Mouse (Mus musculus) MEL (cell line): ENCODE results near the gene Rtf1. TPM values are rescaled to one million over a fixed set of nuclear protein-coding genes. Genes with fewer than 3 reads are reported as not detected.

Experiments
- DNase-seq: peaks from one replicate; pipeline ENCODE4 v3.0.0; 2011; ENCODE audit warnings: low read depth, low spot score
- H3K27ac ChIP-seq: 2 replicates; pipeline ENCODE4 v1.5.1; 2012; ENCODE audit warnings: low read depth, mild to moderate bottlenecking, control low read depth, low read length, moderate library complexity; ENCODE audit not compliant: control insufficient read depth
- H3K27me3 ChIP-seq, 2 experiments: fragments of 150-350 bp in 1 of 2; sonication (generic) in 1 of 2; 2 replicates each; pipeline ENCODE4 v1.6.1; 2012; ENCODE audit warnings: low read length in 2 of 2, mild to moderate bottlenecking in 2 of 2, improper control_type of control experiment in 1 of 2, moderate library complexity in 1 of 2; ENCODE audit not compliant: insufficient read depth in 2 of 2, control insufficient read depth in 1 of 2
- H3K36me3 ChIP-seq, 2 experiments: 2 replicates each; pipeline ENCODE4 v1.6.1; 2012 to 2014; ENCODE audit warnings: low read length in 2 of 2, improper control_type of control experiment in 1 of 2, inconsistent platforms in 1 of 2, mild to moderate bottlenecking in 1 of 2; ENCODE audit not compliant: insufficient read depth in 2 of 2, control insufficient read depth in 1 of 2
- H3K4me1 ChIP-seq, 2 experiments: fragments of 150-350 bp in 1 of 2; sonication (generic) in 1 of 2; 2 replicates each; pipeline ENCODE4 v1.6.1; 2012; ENCODE audit warnings: low read length in 2 of 2, improper control_type of control experiment in 1 of 2, mild to moderate bottlenecking in 1 of 2; ENCODE audit not compliant: insufficient read depth in 2 of 2, control insufficient read depth in 1 of 2
- H3K4me3 ChIP-seq, 2 experiments: fragments of 150-350 bp in 1 of 2; sonication (generic) in 1 of 2; 2 replicates each; pipeline ENCODE4 v1.5.1; 2012; ENCODE audit warnings: low read depth in 2 of 2, low read length in 2 of 2, mild to moderate bottlenecking in 2 of 2, moderate library complexity in 2 of 2, control low read depth in 1 of 2, improper control_type of control experiment in 1 of 2; ENCODE audit not compliant: control insufficient read depth in 1 of 2, insufficient read depth in 1 of 2
- H3K79me2 ChIP-seq: 2 replicates; pipeline ENCODE4 v1.6.1; 2012; ENCODE audit warnings: mild to moderate bottlenecking, low read length, moderate library complexity; ENCODE audit not compliant: control insufficient read depth, poor library complexity, insufficient read depth
- H3K9ac ChIP-seq: 2 replicates; pipeline ENCODE4 v1.6.1; 2012; ENCODE audit warnings: low read depth, mild to moderate bottlenecking, control low read depth, low read length, moderate library complexity; ENCODE audit not compliant: control insufficient read depth, poor library complexity, severe bottlenecking
- H3K9me3 ChIP-seq: fragments of 150-350 bp; sonication (generic); replicated peaks from 2 replicates; pipeline ENCODE4 v1.6.1; 2012; ENCODE audit warnings: mild to moderate bottlenecking, low read length, improper control_type of control experiment, moderate library complexity; ENCODE audit not compliant: insufficient read depth
- CHD1 ChIP-seq: IDR thresholded peaks from 2 replicates; pipeline ENCODE4 v1.6.1; 2012; ENCODE audit warnings: low read depth, mild to moderate bottlenecking, inconsistent platforms, low read length, improper control_type of control experiment
- CHD2 ChIP-seq: IDR thresholded peaks from 2 replicates; pipeline ENCODE4 v1.6.1; 2011; ENCODE audit warnings: low read length, improper control_type of control experiment
- E2F4 ChIP-seq: IDR thresholded peaks from 2 replicates; pipeline ENCODE4 v1.6.1; 2011; ENCODE audit warnings: low read depth, low read length, improper control_type of control experiment, borderline replicate concordance
- GABPA ChIP-seq: IDR thresholded peaks from 2 replicates; pipeline ENCODE4 v1.6.1; 2012; ENCODE audit warnings: low read depth, mild to moderate bottlenecking, inconsistent platforms, low read length, improper control_type of control experiment, moderate library complexity
- JUND ChIP-seq: IDR thresholded peaks from 2 replicates; pipeline ENCODE4 v1.6.1; 2011; ENCODE audit warnings: low read depth, mild to moderate bottlenecking, improper control_type of control experiment, low read length
- KAT2A ChIP-seq: conservative IDR thresholded peaks from 2 replicates; pipeline ENCODE4 v1.6.1; 2012; ENCODE audit warnings: low read depth, low read length, improper control_type of control experiment, inconsistent platforms
- MAX ChIP-seq: IDR thresholded peaks from 2 replicates; pipeline ENCODE4 v1.6.1; 2011; ENCODE audit warnings: low read length, improper control_type of control experiment
- MEF2A ChIP-seq: IDR thresholded peaks from 2 replicates; pipeline ENCODE4 v1.6.1; 2014; ENCODE audit warnings: low read depth, mild to moderate bottlenecking, inconsistent platforms, low read length, improper control_type of control experiment; ENCODE audit not compliant: poor library complexity, insufficient replicate concordance, severe bottlenecking; ENCODE audit errors: extremely low read depth
- MXI1 ChIP-seq: IDR thresholded peaks from 2 replicates; pipeline ENCODE4 v1.6.1; 2011; ENCODE audit warnings: mild to moderate bottlenecking, low read depth, low read length, improper control_type of control experiment
- NRF1 ChIP-seq: IDR thresholded peaks from 2 replicates; pipeline ENCODE4 v1.6.1; 2014; ENCODE audit warnings: low read depth, mild to moderate bottlenecking, inconsistent platforms, low read length, improper control_type of control experiment, moderate library complexity; ENCODE audit not compliant: poor library complexity, insufficient read depth, severe bottlenecking
- POLR2A ChIP-seq, 2 experiments: IDR thresholded peaks; 2 replicates each; pipeline ENCODE4 v1.6.1; 2011 to 2012; ENCODE audit warnings: low read length in 2 of 2, mild to moderate bottlenecking in 2 of 2, control low read depth in 1 of 2, improper control_type of control experiment in 1 of 2, low read depth in 1 of 2, moderate library complexity in 1 of 2; ENCODE audit not compliant: control insufficient read depth in 1 of 2, insufficient read depth in 1 of 2, poor library complexity in 1 of 2
- SMC3 ChIP-seq: IDR thresholded peaks from 2 replicates; pipeline ENCODE4 v1.6.1; 2011; ENCODE audit warnings: low read depth, low read length, improper control_type of control experiment
- TAL1 ChIP-seq: IDR thresholded peaks from 2 replicates; pipeline ENCODE4 v1.6.1; 2012; ENCODE audit warnings: mild to moderate bottlenecking, inconsistent platforms, low read length, moderate library complexity, mixed read lengths
- UBTF ChIP-seq: IDR thresholded peaks from 2 replicates; pipeline ENCODE4 v1.6.1; 2012; ENCODE audit warnings: low read depth, mild to moderate bottlenecking, inconsistent platforms, low read length, improper control_type of control experiment, moderate library complexity, borderline replicate concordance; ENCODE audit not compliant: insufficient read depth
- USF1 ChIP-seq: IDR thresholded peaks from 2 replicates; pipeline ENCODE4 v1.6.1; 2014; ENCODE audit warnings: low read depth, mild to moderate bottlenecking, inconsistent platforms, low read length, improper control_type of control experiment, moderate library complexity
- ZC3H11A ChIP-seq: IDR thresholded peaks from 2 replicates; pipeline ENCODE4 v1.6.1; 2012; ENCODE audit warnings: low read depth, mild to moderate bottlenecking, inconsistent platforms, low read length, improper control_type of control experiment
- ZKSCAN1 ChIP-seq: IDR thresholded peaks from 2 replicates; pipeline ENCODE4 v1.6.1; 2012; ENCODE audit warnings: low read depth, mild to moderate bottlenecking, inconsistent platforms, low read length, improper control_type of control experiment, moderate library complexity
- ZMIZ1 ChIP-seq: IDR thresholded peaks from 2 replicates; pipeline ENCODE4 v1.6.1; 2012; ENCODE audit warnings: low read depth, mild to moderate bottlenecking, inconsistent platforms, low read length, improper control_type of control experiment, moderate library complexity
- ZNF384 ChIP-seq: IDR thresholded peaks from 2 replicates; pipeline ENCODE4 v1.6.1; 2012; ENCODE audit warnings: low read depth, mild to moderate bottlenecking, inconsistent platforms, low read length, improper control_type of control experiment
- polyA plus RNA-seq, 2 experiments: library from polyadenylated mRNA; stranded (reverse) in 1 of 2; unstranded in 1 of 2; fragments of >175 nt in 1 of 2; fragments of >200 nt in 1 of 2; gene quantifications; 2 replicates each; pipeline versions ENCODE4 v1.2.1 to v1.2.4; 2012; ENCODE audit warnings: low replicate concordance in 2 of 2, low read depth in 1 of 2; ENCODE audit not compliant: insufficient read length in 2 of 2, insufficient read depth in 1 of 2, missing spikeins in 1 of 2
- total RNA-seq: library from RNA; depleted of rRNA; stranded (reverse); fragments of 300-350 nt; gene quantifications from 2 replicates; pipeline ENCODE4 v1.2.3, GENCODE M21; 2012

The Rtf1 gene
- total and polyA plus RNA-seq, 3 experiments: 10.6 to 46.0 TPM; not detected in 1

GRCm38 (mm10) chr2:119758844-119759835 is 84.3 kb downstream of the Rtf1 start:
- Histone ChIP-seq H3K27ac (no peak overlapping the region), H3K79me2 (no peaks in the 10 kb centered on the region), H3K4me1 (no peaks in the 10 kb centered on the region), H3K27me3 (no peaks in the 10 kb centered on the region), H3K4me3 (peak overlapping the region; percentile 48 to 67), H3K36me3 (no peaks in the 10 kb centered on the region), H3K9ac (peak overlapping the region; percentile 59), H3K9me3 (no peaks in the 10 kb centered on the region)
- no peak for TF ChIP-seq TAL1
- TF ChIP-seq ZNF384: no peak
- no peak for TF ChIP-seq ZC3H11A
- TF ChIP-seq JUND: no peak
- TF ChIP-seq MEF2A: no peak
- no peak; the same call in 1 of the 2 replicates for TF ChIP-seq MXI1
- no peak for TF ChIP-seq NRF1
- no peak for TF ChIP-seq UBTF
- TF ChIP-seq MAX: no peak
- no peak for TF ChIP-seq ZMIZ1
- TF ChIP-seq CHD2: no peak
- TF ChIP-seq SMC3: no peak
- TF ChIP-seq GABPA: no peak
- no peak for TF ChIP-seq KAT2A
- no peak for TF ChIP-seq CHD1
- no peak for TF ChIP-seq E2F4
- no peak for TF ChIP-seq POLR2A (IDR thresholded peaks at IDR 0.05; ENCODE audit: control insufficient read depth in 1 of 2, insufficient read depth in 1 of 2, low read depth in 1 of 2, low read length in 2 of 2, poor library complexity in 1 of 2)
- TF ChIP-seq USF1: no peak
- no peak for TF ChIP-seq ZKSCAN1
- DNase-seq: peak; percentile 50

GRCm38 (mm10) chr2:119760251-119760650 is 85.4 kb downstream of the Rtf1 start, which contains the start of gene Ltk:
TSS of gene Ltk (minus strand) at chr2:119760431.
- H3K27ac ChIP-seq: peak within 1 kb of the TSS; percentile 17; the same call in 1 of the 2 replicates
- TF ChIP-seq TAL1: no peak
- TF ChIP-seq MXI1: peak; percentile 31; the same call in 1 of the 2 replicates
- peak within 1 kb of the TSS; percentile 48 to 67; a peak in 3 of 4 replicates for H3K4me3 ChIP-seq
- peak within 1 kb of the TSS; percentile 32 for H3K9ac ChIP-seq
- H3K79me2 ChIP-seq: no peaks in the 10 kb centered on the region
- DNase-seq: peak; percentile 71
- no peaks in the 10 kb centered on the region for H3K36me3 ChIP-seq
- H3K9me3 ChIP-seq: no peaks in the 10 kb centered on the region
- H3K27me3 ChIP-seq: no peaks in the 10 kb centered on the region
- no peaks in the 10 kb centered on the region for H3K4me1 ChIP-seq
